Mouse (Mus musculus) adrenal gland (tissue): ENCODE measurements around the gene Neb.

Experiments used
- intact Hi-C: fragments of 180-260 bp; cut with DNase I; formaldehyde crosslinking; loops from one replicate; pipeline ENCODE4 v1.15.1; 2025
- long read RNA-seq, 2 experiments: library from polyadenylated mRNA; unstranded; transcript quantifications; one replicate each; pipeline ENCODE4 v2.0.0; 2020; ENCODE audit warnings: borderline replicate concordance in 1 of 2; ENCODE audit not compliant: insufficient replicate concordance in 1 of 2

The Neb gene
- long read RNA-seq, experiment 1, partial matches to known transcripts, result 0 of 2 reads
- long read RNA-seq, experiment 1, other reads (novel, unspliced or antisense), result 2 of 2 reads
- long read RNA-seq, experiment 2, result 0 reads

DNA sequence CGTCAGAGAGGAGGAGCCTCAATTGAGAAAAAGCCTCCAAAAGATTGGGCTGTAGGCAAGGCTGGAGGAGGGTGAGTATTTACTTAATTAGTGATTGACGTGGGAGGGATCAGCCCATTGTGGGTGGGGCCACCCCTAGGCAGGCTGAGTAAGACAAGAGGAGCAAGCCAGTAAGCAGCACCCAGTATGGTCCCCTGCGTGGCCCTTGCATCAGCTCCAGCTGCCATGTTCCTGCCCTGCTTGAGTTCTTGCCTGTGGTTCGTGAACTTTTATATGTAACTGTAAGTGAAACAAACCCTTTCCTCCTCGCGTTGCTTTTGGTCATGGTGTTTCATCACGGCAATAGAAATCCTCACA, at the start of gene Neb:
Neb (minus strand) TSS at position 27 of the 357 bp plus-strand sequence.
- intact Hi-C loops, result no loop called here

DNA sequence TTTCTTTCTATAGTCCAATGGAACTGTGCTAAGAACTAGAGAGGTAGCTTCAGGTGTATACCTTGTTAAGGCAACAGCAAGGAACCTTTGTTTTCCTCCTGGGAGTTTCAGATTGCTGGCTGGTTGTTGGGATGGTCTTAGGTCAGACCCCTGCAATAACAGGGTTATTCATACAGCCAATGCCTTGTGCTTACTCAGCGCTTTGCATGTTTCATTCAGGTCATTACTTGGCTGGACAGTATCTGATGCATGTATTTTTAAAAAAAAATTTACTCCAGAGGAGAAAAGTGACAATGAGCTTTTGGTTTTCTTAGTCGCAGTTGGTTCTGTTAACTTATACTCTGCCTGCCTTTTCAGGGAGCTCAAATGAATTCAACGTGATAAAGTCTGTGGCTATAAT, 49.1 kb upstream of the Neb start:
- intact Hi-C loops, result loop anchor here (10.0 kb wide), 1 partner anchor 167 kb away; no protein-coding TSS in a partner anchor

DNA sequence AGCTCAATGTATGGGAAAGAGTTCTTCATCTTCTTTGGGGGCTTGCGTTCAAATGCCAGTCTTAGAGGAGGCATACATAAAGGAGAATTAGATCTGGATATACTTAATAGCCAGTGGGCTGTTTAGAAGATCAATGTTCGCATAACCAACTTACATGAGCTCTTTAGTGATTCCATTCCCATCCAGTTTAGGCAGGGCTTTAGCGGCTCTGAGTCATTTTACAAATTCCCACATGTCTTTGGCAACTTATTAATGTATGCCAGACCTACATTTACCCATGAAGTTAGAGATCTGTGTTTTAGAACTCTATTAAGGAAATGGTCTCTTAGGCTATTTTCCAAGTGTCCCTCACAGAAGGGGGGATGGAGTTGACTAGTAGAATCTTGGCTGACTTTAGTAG, 47.8 kb upstream of the Neb start:
- intact Hi-C loops, result loop anchor here (10.0 kb wide), 1 partner anchor 169 kb away; no protein-coding TSS in a partner anchor

DNA sequence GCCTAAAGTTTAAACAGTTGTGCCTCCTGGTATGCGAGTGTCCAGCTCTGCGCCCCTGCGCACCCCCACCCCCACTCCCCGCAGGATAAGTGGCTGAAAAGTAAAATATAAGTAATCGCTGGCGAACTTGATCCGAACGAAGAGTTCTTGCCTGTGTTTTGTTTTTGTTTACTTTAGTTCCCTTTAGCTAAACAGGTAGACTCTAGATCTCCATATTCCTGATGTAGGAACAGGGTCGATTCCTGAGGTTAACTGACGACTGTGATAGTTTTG, 47.2 kb upstream of the Neb start:
- intact Hi-C loops, result loop anchor here (10.0 kb wide), 1 partner anchor 169 kb away; no protein-coding TSS in a partner anchor

DNA sequence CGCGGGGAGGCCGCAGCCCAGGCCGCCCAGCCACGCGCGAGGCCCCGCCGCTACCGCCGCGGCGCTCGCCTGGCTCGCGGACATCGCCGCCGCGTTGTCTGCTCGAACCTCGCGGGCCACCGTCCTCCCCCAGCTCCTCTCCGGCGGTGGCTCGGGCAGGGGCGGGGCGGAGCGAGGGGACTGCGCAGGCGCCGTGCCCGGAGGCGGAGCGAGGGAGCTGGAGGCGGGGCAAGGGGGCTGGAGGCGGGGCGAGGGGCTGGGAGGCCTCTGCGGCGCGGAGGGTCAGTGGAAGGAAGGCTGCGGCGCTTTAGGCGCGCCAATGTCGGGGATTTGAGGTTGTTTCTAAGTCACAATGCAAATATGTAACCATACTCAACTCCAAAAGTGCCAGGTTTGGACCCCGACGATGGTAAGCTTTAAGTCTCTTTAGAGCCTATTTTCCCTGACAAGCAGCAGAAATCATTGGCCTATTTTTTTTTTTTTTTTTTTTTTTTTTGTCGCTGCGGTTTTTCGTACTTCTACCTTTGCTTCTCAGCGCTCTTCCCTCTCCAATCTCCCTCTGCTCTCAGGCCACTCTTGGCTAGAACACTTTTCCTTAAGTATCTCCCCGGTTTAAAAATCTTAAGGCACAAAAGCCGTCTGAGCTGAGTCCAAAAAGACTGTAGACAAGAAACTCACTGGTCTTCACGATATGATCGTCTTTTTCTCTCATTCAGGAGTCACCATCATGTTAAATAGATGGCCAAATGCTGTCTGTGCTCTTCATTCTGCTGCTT, 46.7 kb upstream of the Neb start, which contains the start of gene Arl5a:
Arl5a (minus strand) TSS at position 155 of the 776 bp plus-strand sequence.
- intact Hi-C loops, result loop anchor here (10.0 kb wide), 1 partner anchor 170 kb away; no protein-coding TSS in a partner anchor

DNA sequence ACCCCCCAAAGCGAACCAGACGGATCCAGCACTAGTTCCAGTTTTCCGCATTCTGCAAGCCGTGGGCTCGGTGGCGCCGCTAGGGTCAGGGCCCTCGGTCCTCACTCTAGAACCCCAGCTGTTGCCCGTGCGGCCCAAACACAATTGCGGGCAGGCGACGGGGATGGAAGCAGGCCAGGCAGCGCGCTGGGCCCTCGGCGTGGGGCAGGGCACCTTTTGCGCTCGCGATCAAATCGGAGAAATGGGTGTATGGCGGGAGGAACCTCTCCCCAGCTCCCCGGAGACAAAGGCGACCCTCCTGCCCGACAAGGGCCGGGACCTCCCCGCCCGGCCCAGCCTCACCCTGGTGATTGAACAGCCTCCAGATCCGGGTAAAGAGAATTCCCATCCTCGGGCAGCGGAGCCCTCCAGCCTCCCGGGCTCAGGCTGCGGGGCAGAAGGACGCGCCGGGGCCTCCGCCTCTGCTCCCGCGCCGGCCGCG, 46.0 kb upstream of the Neb start:
- intact Hi-C loops, result loop anchor here (10.0 kb wide), 1 partner anchor 171 kb away; no protein-coding TSS in a partner anchor

DNA sequence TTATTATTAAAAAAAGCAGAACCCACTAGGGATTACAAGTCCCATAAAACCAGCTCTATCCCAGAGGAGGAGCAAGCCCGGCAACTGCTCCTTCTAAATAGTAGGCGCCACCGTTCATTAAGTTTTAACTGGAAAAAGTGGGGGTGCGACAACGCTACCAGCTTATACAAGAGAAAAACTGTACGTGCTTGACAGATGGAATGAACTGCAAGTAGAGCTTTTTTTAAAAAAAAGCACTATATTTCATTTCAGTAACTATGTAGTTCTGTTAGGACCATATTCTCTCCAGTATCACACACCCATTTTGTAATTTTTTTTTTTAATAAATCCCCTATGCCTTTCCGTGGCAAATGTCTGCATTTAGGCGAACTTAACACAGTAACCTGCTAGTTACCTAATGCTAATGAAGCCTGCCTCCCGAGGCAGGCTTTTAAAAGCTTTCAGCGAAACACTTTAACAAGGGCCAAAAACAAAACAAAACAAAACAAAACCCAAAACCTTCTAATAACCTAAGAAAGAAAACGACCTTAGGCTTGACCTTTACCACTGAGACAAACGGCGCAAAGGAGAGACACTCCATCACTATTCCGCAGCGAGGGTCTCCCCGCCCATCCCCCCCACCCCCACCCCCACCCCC, 45.5 kb upstream of the Neb start:
- intact Hi-C loops, result loop anchor here (10.0 kb wide), 1 partner anchor 171 kb away; no protein-coding TSS in a partner anchor

GRCm38 (mm10) chr2:52422871-52423610, 44.8 kb upstream of the Neb start:
- intact Hi-C loops, result loop anchor here (10.0 kb wide), 1 partner anchor 172 kb away; no protein-coding TSS in a partner anchor

DNA sequence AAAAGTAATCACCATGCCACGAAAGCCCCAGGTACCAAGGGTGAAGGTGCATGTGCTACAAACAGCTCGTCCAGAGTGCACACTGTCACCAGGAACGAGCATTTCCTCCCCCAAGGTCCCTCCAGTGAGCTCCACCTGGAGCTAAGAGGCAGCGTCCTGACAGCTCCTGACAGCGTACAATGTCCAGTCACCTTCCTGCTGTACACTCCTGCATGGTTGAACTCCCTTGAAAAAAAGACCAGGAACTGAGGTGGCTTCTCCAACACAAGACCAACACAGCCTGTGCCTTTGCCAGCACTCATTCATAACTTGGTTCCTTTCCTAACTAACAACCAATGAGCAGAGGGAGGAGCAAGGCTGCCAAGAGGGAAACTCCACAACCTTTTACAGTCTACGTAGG, 42.9 kb upstream of the Neb start:
- intact Hi-C loops, result loop anchor here (10.0 kb wide), 1 partner anchor 174 kb away; no protein-coding TSS in a partner anchor

DNA sequence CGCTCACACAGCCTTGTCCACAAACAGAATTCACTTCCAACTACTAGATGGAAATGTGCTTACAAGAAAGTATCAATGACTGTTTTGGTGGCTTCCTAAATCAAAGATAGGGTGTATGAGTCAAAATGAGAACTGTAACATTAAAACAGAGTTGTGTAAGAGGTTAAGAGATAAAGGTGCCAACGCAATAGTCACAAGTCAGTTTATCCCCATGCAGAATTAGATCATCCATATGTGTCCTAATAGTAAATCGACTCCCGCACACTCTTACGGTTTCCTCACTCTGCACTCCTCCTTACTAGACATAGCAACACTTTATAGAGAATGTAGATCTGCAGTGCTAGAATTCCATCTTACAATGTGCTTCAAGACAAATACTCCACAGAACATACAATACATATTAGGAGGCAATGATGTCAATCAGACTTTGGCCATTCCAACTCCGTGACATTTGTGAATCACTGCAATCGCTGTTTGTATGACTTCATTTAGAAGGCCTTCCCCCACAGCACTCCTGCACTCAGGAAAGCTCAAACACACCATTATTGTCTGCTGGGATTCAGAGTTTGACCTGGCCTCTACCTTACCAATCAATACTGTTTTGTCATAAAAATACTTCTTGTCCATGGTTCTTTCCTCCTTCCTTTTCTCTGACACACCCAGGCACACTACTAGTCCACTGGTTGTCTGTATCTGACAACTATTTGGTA, 41.9 kb upstream of the Neb start:
- intact Hi-C loops, result loop anchor here (10.0 kb wide), 1 partner anchor 175 kb away; no protein-coding TSS in a partner anchor

GRCm38 (mm10) chr2:52419295-52419694, 41.0 kb upstream of the Neb start:
- intact Hi-C loops, result no loop called here

DNA sequence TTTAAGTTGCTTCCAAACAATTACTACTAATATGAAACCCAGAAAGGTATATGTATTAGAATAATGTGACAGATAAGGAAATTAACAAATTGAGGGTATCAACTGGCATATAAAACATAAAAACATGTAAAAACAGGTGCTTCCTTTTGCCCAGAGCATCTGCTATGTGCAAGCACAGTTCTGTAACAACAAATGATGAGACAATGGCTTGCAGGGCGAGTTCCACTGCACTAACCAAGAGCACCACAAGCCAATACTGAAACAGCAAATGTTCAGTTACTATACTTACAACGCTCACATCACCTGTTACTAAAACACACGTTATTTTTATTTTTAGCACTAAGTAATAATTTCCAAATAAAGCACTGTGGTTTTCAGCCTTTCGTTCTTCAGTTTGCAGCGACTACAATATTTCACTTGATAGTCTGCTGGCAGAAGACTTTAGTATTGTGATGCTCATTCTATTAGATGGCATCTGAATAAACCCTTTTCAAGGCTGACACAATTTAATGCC, 34.3 kb upstream of the Neb start:
- intact Hi-C loops, result no loop called here

GRCm38 (mm10) chr2:52406480-52406879, 28.2 kb upstream of the Neb start:
- intact Hi-C loops, result loop anchor here (5.0 kb wide), 1 partner anchor 104 kb away; no protein-coding TSS in a partner anchor

GRCm38 (mm10) chr2:52405238-52405637, 27.0 kb upstream of the Neb start:
- intact Hi-C loops, result loop anchor here (5.0 kb wide), 1 partner anchor 103 kb away; no protein-coding TSS in a partner anchor

- intact Hi-C loops, result no loop called here
These were observed 16.3 kb upstream of the Neb start for GRCm38 (mm10) chr2:52394529-52394928.

DNA sequence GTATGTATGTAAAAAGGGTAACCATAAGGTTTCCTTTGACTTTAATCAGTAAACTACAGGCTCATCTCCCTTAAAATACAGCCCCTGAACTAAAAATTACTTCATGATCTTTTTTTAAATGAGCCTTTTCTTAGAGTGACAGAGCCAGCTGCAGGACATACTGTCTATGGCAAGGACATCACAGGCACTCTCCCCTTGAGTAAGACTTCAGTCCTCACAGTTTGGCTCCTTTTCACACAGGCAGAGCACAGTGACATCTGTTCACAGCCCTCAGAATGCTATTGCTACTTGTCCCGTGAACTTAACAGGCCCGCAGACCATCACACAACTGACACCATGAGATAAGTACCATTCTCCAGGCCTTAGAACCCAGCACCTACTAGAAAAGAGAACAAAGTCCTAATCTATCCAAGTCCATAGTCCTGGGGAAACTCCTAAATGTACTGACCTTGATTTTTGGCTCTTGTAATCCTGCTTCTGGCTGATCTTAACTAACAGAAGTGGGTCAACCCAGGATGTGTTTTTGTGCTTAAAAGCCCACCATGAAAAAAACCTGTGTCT, 12.2 kb upstream of the Neb start:
- intact Hi-C loops, result no loop called here

GRCm38 (mm10) chr2:52389975-52390374, 11.7 kb upstream of the Neb start:
- intact Hi-C loops, result loop anchor here (10.0 kb wide), 1 partner anchor 75 kb away; no protein-coding TSS in a partner anchor

GRCm38 (mm10) chr2:52386451-52386850, 8.2 kb upstream of the Neb start:
- intact Hi-C loops, result loop anchor here (10.0 kb wide), 1 partner anchor 72 kb away; no protein-coding TSS in a partner anchor

DNA sequence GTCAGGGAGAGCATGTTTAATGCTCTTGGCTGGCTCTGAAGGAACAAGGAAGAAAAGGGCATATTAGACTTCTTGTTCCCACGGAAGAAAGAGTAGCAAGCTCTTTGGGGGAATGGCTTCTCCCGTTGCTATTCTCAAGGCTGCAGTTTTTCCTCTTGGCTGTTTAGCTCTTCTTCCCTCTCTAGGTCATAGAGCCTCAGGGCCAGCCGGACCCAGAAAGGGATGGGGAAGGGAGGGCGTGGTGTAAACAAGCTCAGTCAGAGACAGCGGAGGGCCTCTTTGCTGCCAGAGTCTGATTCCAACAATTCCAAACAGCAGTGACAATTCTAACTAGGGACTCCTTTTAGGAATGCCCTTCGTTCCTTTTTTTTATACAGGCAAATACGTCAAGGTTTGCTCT, 7.8 kb upstream of the Neb start:
- intact Hi-C loops, result loop anchor here (10.0 kb wide), 1 partner anchor 71 kb away; no protein-coding TSS in a partner anchor

GRCm38 (mm10) chr2:52378848-52379261, 581 bp upstream of the Neb start:
- intact Hi-C loops, result no loop called here
